Mouse (Mus musculus) midbrain, postnatal 0 days (tissue): ENCODE results near the gene Apoa2. TPM values are rescaled to one million over a fixed set of nuclear protein-coding genes. Genes with fewer than 3 reads are reported as not detected.

Experiments
- ATAC-seq: fragments of 200-750 bp; cut with Nextera tagmentation; 2 replicates; pipeline ENCODE4 v1.8.0; 2017; ENCODE audit warnings: moderate number of reproducible peaks, mild to moderate bottlenecking, moderate TSS enrichment, moderate library complexity; ENCODE audit not compliant: low FRiP score
- DNase-seq: peaks from one replicate; pipeline ENCODE4 v3.0.0-alpha.2; 2015; ENCODE audit warnings: low spot score
- H3K27ac ChIP-seq: fragments of 300-500 bp; sonication (generic); 2 replicates; pipeline ENCODE4 v1.5.1; 2014; ENCODE audit warnings: low read depth, mild to moderate bottlenecking, low read length, mixed read lengths
- H3K27me3 ChIP-seq: fragments of 300-500 bp; sonication (generic); 2 replicates; pipeline ENCODE4 v1.6.1; 2014; ENCODE audit warnings: low read length, control low read depth, mixed read lengths; ENCODE audit not compliant: insufficient read depth
- H3K36me3 ChIP-seq: fragments of 300-500 bp; sonication (generic); 2 replicates; pipeline ENCODE4 v1.6.1; 2014; ENCODE audit warnings: low read length, control low read depth, mixed read lengths; ENCODE audit not compliant: insufficient read depth
- H3K4me1 ChIP-seq: fragments of 300-500 bp; sonication (generic); 2 replicates; pipeline ENCODE4 v1.6.1; 2014; ENCODE audit warnings: mild to moderate bottlenecking, control low read depth, antibody characterized with exemption, low read length, mixed read lengths; ENCODE audit not compliant: insufficient read depth
- H3K4me2 ChIP-seq: fragments of 300-500 bp; sonication (generic); 2 replicates; pipeline ENCODE4 v1.6.1; 2014; ENCODE audit warnings: low read depth, mild to moderate bottlenecking, low read length, mixed read lengths; ENCODE audit not compliant: poor library complexity, severe bottlenecking
- H3K4me3 ChIP-seq: fragments of 300-500 bp; sonication (generic); 2 replicates; pipeline ENCODE4 v1.5.1; 2014; ENCODE audit warnings: low read depth, mild to moderate bottlenecking, low read length, moderate library complexity
- H3K9ac ChIP-seq: fragments of 300-500 bp; sonication (generic); replicated peaks from 2 replicates; pipeline ENCODE4 v1.6.1; 2014; ENCODE audit warnings: mild to moderate bottlenecking, low read length, moderate library complexity, mixed read lengths; ENCODE audit not compliant: poor library complexity, severe bottlenecking
- H3K9me3 ChIP-seq: fragments of 300-500 bp; sonication (generic); 2 replicates; pipeline ENCODE4 v1.6.1; 2016; ENCODE audit warnings: low read length, control low read depth
- CTCF ChIP-seq: IDR thresholded peaks from 2 replicates; pipeline ENCODE4 v1.5.1; 2016; ENCODE audit warnings: antibody characterized with exemption, mild to moderate bottlenecking
- WGBS: fragments of 180-500 bp; shearing (Covaris S2); extraction: QIAGEN DNeasy Blood & Tissue Kit; methylation state at CpG from one replicate; pipeline ENCODE4 v1.1.7; 2014; 5-methylcytosine and 5-hydroxymethylcytosine counted together
- polyA plus RNA-seq: library from polyadenylated mRNA; unstranded; fragments of >200 nt; fragmentation: Nextera tagmentation; extraction: Ambion mirVana; gene quantifications from 2 replicates; pipeline ENCODE4 v1.2.1, GENCODE M21; 2015
- total RNA-seq: library from RNA; depleted of rRNA; stranded (reverse); fragments of >200 nt; gene quantifications from 2 replicates; pipeline ENCODE4 v1.2.3, GENCODE M21; 2014

Gene Apoa2
- total and polyA plus RNA-seq, 2 experiments from 2014 or later, result 3.7 to 5.2 TPM

DNA sequence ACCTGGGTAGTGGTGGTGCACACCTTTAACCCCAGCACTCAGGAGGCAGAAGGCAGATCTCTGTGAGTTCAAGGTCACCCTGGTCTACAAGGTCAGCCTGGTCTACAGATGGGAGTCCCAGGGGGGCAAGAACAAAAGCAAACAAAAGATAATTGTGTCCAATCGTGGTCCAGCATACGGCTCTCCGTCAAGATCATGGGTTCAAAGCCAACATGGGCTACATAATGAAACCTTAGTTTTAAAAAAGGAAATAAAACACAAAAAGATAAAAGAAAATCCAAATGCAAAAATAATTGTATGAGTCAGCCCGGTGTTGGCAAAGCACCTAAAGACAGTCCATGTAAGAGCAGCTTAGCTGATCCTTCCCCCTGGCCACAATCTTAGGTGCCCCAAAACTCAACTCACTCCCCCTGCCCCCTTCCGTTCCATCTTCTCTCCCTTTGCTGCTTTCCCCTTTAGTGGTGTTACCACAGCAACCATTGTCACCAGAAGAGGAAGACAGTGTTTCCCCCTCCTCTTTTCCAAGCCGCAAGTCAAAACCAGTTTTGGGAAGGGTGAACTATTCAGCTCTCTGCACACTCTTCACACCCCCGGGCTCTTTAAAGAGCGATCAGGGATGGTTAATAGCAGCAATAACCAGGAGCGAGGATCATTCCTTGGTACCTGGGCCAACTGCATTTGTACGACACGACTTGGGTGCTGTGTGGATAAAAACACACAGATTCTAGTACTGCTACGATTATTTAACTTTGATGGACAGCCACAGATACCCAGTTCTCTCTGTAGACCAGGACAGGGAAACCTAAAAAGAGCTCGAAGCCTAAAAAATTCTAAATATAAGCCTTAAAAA is 36.8 kb upstream of the Apoa2 start:
- DNase-seq, result no peak
- Histone ChIP-seq H3K27ac (no peak overlapping the region), H3K9me3 (no peaks in the 10 kb centered on the region), H3K27me3 (no peaks in the 10 kb centered on the region), H3K9ac (no peak overlapping the region), H3K4me1 (peaks cover 1% of the 10 kb centered on the region; the same call in 1 of the 2 replicates), H3K4me3 (no peak overlapping the region), H3K4me2 (peak overlapping the region; percentile 13; the same call in 1 of the 2 replicates), H3K36me3 (no peaks in the 10 kb centered on the region)
- ATAC-seq, result peak; percentile 29
- WGBS, result 16% methylated on average over 13 of the region's 13 CpGs
- TF ChIP-seq CTCF, result no peak

- Histone ChIP-seq H3K4me3 (no peak overlapping the region), H3K9me3 (no peaks in the 10 kb centered on the region), H3K4me2 (no peak overlapping the region), H3K9ac (no peak overlapping the region), H3K27me3 (no peaks in the 10 kb centered on the region), H3K27ac (no peak overlapping the region), H3K4me1 (peaks cover 8% of the 10 kb centered on the region; the same call in 1 of the 2 replicates), H3K36me3 (no peaks in the 10 kb centered on the region)
- DNase-seq (no peak), ATAC-seq (no peak)
- 24% methylated on average over 8 of the region's 8 CpGs for WGBS
- TF ChIP-seq CTCF, result no peak
These were observed 35.8 kb upstream of the Apoa2 start for GRCm38 (mm10) chr1:171189046-171189445.

DNA sequence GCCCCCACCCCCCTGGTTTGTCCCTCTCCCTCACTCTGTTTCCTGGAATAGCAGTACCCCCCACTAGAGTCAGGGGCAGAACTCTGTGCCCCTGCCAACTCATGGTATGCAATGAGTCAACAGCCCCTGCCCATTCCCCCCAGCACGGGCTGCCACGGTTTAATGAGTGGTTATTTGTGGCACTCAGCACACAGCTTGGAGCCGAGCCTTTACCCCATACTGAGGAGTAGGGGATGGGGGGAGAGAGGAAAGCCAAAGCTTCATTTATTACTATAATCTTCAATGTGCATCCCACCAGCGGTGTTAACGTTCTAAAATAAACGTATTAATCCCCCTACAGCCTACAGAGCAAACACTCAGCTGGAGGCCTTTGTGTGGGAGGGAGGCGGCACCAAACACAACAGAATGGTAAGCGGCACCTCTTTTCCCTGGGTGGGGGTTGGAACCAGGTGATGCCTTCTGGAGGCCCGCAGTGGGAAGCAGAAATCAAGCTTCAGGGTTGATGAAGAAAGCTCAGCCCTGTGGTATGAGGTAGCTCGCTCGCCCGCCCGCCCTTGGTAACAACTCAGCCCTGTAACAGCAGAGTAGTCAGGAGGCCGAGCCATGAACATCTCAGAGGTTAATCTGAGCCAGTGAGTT is 35.3 kb upstream of the Apoa2 start:
- no peak for TF ChIP-seq CTCF
- no peak for DNase-seq
- Histone ChIP-seq H3K36me3 (no peaks in the 10 kb centered on the region), H3K4me3 (no peak overlapping the region), H3K27ac (no peak overlapping the region), H3K4me1 (peaks cover 8% of the 10 kb centered on the region; the same call in 1 of the 2 replicates), H3K9me3 (no peaks in the 10 kb centered on the region), H3K9ac (no peak overlapping the region), H3K4me2 (no peak overlapping the region), H3K27me3 (no peaks in the 10 kb centered on the region)
- ATAC-seq, result no peak
- 32% methylated on average over 14 of the region's 14 CpGs for WGBS

- Histone ChIP-seq H3K9me3 (no peaks in the 10 kb centered on the region), H3K9ac (no peak overlapping the region), H3K27ac (no peak overlapping the region), H3K4me1 (peaks cover 8% of the 10 kb centered on the region; the same call in 1 of the 2 replicates), H3K4me2 (no peak overlapping the region), H3K4me3 (no peak overlapping the region), H3K27me3 (no peaks in the 10 kb centered on the region), H3K36me3 (no peaks in the 10 kb centered on the region)
- no peak for TF ChIP-seq CTCF
- WGBS, result 95% methylated on average over 9 of the region's 9 CpGs
- DNase-seq (no peak), ATAC-seq (no peak)
These were observed 34.0 kb upstream of the Apoa2 start for GRCm38 (mm10) chr1:171190832-171191231.

DNA sequence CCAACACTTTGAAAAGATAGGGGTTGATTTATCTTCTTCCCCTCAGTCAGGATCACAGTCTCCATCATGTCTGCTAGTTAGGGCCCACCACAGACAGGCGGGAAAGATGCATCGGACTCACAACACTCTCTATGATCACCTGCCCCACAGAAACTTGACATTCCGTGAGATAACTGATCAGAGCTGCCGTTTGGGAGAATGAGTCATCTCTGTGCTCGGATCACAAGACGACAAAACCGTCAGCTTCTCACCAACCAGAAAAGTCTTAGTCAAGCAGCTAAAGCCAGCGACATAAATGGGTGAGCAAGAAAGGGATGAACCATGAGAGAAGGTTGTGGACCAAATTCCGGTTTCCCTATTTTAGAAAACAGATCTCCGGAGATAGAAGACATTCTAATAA is 32.6 kb upstream of the Apoa2 start:
- Histone ChIP-seq H3K4me3 (no peak overlapping the region), H3K4me1 (peaks cover 8% of the 10 kb centered on the region; the same call in 1 of the 2 replicates), H3K27me3 (no peaks in the 10 kb centered on the region), H3K27ac (no peak overlapping the region), H3K9ac (no peak overlapping the region), H3K9me3 (no peaks in the 10 kb centered on the region), H3K36me3 (no peaks in the 10 kb centered on the region), H3K4me2 (0 out of 2 replicates have a peak overlapping the region, but pooled peaks have one; percentile 57)
- no peak for ATAC-seq
- 50% methylated on average over 10 of the region's 10 CpGs for WGBS
- TF ChIP-seq CTCF, result no peak
- no peak for DNase-seq
